Mouse (Mus musculus): ENCODE measurements around the gene Dnajc14. TPM values are rescaled to one million over a fixed set of nuclear protein-coding genes. Genes with fewer than 3 reads are reported as not detected.
A peak's percentile ranks its signal among the peaks of the same experiment; 100 is the strongest.
"Not testable (repeated sequence)": the region's sequence is repeated elsewhere in the genome, so short reads cannot be mapped to it uniquely, and the experiment has no call there.

The Dnajc14 gene
- polyA plus RNA-seq, 1 experiment from 2014 or later: 63.2 TPM

DNA sequence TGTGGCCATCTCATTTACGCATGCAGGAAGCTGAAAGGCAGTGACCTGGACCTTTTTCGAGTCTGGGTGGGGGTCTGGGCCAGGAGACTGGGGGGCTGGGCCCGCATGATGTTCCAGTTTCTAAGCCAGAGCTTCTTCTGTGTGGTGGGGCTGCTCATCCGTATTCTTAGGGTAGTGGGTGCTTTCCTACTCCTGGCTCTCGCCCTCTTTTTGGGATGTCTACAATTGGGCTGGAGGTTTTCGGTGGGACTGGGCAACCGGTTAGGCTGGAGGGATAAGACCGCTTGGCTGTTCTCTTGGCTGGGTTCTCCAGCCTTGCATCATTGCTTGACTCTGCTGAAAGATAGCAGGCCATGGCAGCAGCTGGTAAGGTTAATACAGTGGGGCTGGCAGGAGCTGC, 3.2 kb downstream of the Dnajc14 start:
- Histone ChIP-seq H3K27me3 (ENCODE audit: insufficient read depth, low read length) (no peaks in the 10 kb centered on the region), H3K9ac (replicated peaks; ENCODE audit: low read length) (peak overlapping the region; percentile 74), H3K4me3 (ENCODE audit: low read length) (peak overlapping the region; percentile 69), H3K36me3 (ENCODE audit: insufficient read depth, low read length) (peaks cover 25% of the 10 kb centered on the region), H3K27ac (ENCODE audit: low read length) (no peak overlapping the region), H3K9me3 (ENCODE audit: low read length) (no peaks in the 10 kb centered on the region), H3K4me2 (replicated peaks; ENCODE audit: low read depth, low read length) (peak overlapping the region; percentile 65), H3K4me1 (ENCODE audit: insufficient read depth, low read length) (peaks cover 52% of the 10 kb centered on the region)
- ATAC-seq (ENCODE audit: low FRiP score, low TSS enrichment): no peak
- 89% methylated on average over 8 of the region's 8 CpGs for whole genome bisulfite sequencing

DNA sequence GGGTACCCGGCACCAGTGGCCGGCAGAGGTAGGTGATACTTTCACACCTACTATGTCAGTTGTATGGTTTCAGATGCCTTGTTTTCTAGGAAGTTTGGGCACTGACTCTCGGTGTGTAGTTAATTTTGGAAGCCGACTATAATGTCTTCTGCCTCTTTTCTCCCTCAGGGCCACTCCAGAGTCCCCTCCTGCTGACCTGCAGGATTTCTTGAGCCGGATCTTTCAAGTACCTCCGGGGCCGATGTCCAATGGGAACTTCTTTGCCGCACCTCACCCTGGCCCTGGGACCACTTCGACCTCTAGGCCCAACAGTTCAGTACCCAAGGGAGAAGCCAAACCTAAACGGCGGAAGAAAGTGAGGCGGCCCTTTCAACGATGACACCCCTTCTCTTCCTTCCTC, 13.2 kb downstream of the Dnajc14 start, which contains the start of gene Sarnp:
TSS of gene Sarnp (plus strand) at position 301 of the 400 bp plus-strand sequence.
- no peak within 1 kb of the TSS for H3K4me3 ChIP-seq (ENCODE audit: low read length)
- H3K9ac ChIP-seq (replicated peaks; ENCODE audit: low read length): no peak within 1 kb of the TSS
- 88% methylated on average over 13 of the region's 13 CpGs for WGBS
- H3K36me3 ChIP-seq (ENCODE audit: insufficient read depth, low read length): peaks cover 49% of the 10 kb centered on the region
- H3K27ac ChIP-seq (ENCODE audit: low read length): no peak within 1 kb of the TSS
- H3K4me2 ChIP-seq (replicated peaks; ENCODE audit: low read depth, low read length): no peak within 1 kb of the TSS
- no peak for ATAC-seq (ENCODE audit: low FRiP score, low TSS enrichment)
- H3K9me3 ChIP-seq (ENCODE audit: low read length): no peaks in the 10 kb centered on the region
- no peaks in the 10 kb centered on the region for H3K27me3 ChIP-seq (ENCODE audit: insufficient read depth, low read length)
- H3K4me1 ChIP-seq (ENCODE audit: insufficient read depth, low read length): peaks cover 8% of the 10 kb centered on the region

DNA sequence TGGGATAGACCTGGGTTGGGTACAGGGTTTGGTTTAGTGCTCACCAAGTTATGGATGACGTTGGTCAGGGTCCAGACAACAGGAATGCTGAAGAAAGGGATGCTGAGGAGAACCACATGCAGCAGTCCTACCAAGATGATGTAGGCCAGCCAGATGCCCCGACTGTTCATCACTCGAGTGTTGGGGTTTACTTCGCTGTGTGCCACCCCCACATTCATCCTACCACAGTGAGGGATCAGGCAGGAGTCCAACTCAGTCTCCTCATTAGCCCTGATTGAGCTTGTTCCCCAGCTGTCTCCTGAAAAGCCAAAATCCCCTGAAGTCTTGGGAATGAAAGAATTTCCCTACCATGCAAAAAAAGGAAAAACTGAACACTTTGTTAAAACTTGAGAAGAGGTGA, 16.4 kb downstream of the Dnajc14 start:
- peaks cover 19% of the 10 kb centered on the region for H3K4me1 ChIP-seq (ENCODE audit: insufficient read depth, low read length)
- H3K27me3 ChIP-seq (ENCODE audit: insufficient read depth, low read length): no peaks in the 10 kb centered on the region
- no peak overlapping the region for H3K9ac ChIP-seq (replicated peaks; ENCODE audit: low read length)
- H3K27ac ChIP-seq (ENCODE audit: low read length): no peak overlapping the region
- WGBS: 88% methylated on average over 4 of the region's 4 CpGs
- no peak overlapping the region for H3K4me3 ChIP-seq (ENCODE audit: low read length)
- H3K36me3 ChIP-seq (ENCODE audit: insufficient read depth, low read length): peaks cover 39% of the 10 kb centered on the region
- no peak for ATAC-seq (ENCODE audit: low FRiP score, low TSS enrichment)
- no peak overlapping the region for H3K4me2 ChIP-seq (replicated peaks; ENCODE audit: low read depth, low read length)
- no peaks in the 10 kb centered on the region for H3K9me3 ChIP-seq (ENCODE audit: low read length)

- Histone ChIP-seq H3K4me1 (ENCODE audit: insufficient read depth, low read length) (peaks cover 19% of the 10 kb centered on the region), H3K4me3 (ENCODE audit: low read length) (peak within 1 kb of the TSS; percentile 85), H3K9me3 (ENCODE audit: low read length) (no peaks in the 10 kb centered on the region), H3K4me2 (replicated peaks; ENCODE audit: low read depth, low read length) (peak within 1 kb of the TSS; percentile 94), H3K9ac (replicated peaks; ENCODE audit: low read length) (peak within 1 kb of the TSS; percentile 86), H3K27ac (ENCODE audit: low read length) (peak within 1 kb of the TSS; percentile 44; the same call in 1 of the 2 replicates), H3K27me3 (ENCODE audit: insufficient read depth, low read length) (no peaks in the 10 kb centered on the region), H3K36me3 (ENCODE audit: insufficient read depth, low read length) (peaks cover 29% of the 10 kb centered on the region)
- under 1% methylated on average over 46 of the region's 46 CpGs for WGBS
- peak; percentile 100 for ATAC-seq (ENCODE audit: low FRiP score, low TSS enrichment)
Observed at GRCm38 (mm10) chr10:128821358-128822056, 17.6 kb downstream of the Dnajc14 start, which contains the start of gene Ormdl2. Gene Ormdl2 (minus strand): TSS chr10:128821645.

DNA sequence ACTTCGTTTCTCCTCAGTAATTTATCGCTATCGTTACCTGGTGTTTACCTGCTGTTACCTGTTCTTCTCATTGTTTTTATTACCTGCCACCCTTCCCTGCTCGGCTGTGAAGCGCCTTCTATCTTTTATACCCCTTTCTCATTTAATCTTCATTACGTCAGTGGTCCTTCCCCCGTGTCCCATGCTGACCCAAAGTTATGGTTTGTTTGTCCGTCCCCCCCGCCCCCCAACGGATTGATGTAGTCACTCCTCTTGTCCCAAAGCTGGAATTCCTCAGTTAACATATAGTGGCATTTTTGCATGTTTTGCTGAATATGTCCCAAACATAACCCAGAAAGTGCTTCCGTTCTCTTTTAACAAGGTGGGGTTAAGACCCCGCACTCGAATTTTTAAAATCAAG, 18.3 kb downstream of the Dnajc14 start:
- peak overlapping the region; percentile 94 for H3K4me2 ChIP-seq (replicated peaks; ENCODE audit: low read depth, low read length)
- peak overlapping the region; percentile 86 for H3K9ac ChIP-seq (replicated peaks; ENCODE audit: low read length)
- no peaks in the 10 kb centered on the region for H3K9me3 ChIP-seq (ENCODE audit: low read length)
- H3K27me3 ChIP-seq (ENCODE audit: insufficient read depth, low read length): no peaks in the 10 kb centered on the region
- peaks cover 23% of the 10 kb centered on the region for H3K36me3 ChIP-seq (ENCODE audit: insufficient read depth, low read length)
- peaks cover 19% of the 10 kb centered on the region for H3K4me1 ChIP-seq (ENCODE audit: insufficient read depth, low read length)
- H3K27ac ChIP-seq (ENCODE audit: low read length): peak overlapping the region; percentile 44; the same call in 1 of the 2 replicates
- peak overlapping the region; percentile 85 for H3K4me3 ChIP-seq (ENCODE audit: low read length)
- ATAC-seq (ENCODE audit: low FRiP score, low TSS enrichment): peak; percentile 5; the same call in 1 of the 2 replicates
- 2% methylated on average over 13 of the region's 13 CpGs for WGBS

- not testable (repeated sequence) for ATAC-seq (ENCODE audit: low FRiP score, low TSS enrichment); H3K27ac ChIP-seq (ENCODE audit: low read length); H3K27me3 ChIP-seq (ENCODE audit: insufficient read depth, low read length); H3K9me3 ChIP-seq (ENCODE audit: low read length); H3K9ac ChIP-seq (replicated peaks; ENCODE audit: low read length)
- H3K4me3 ChIP-seq (ENCODE audit: low read length): peak overlapping the region; percentile 85
- WGBS: 79% methylated on average over 4 of the region's 4 CpGs
- peaks cover 19% of the 10 kb centered on the region; the same call in 1 of the 2 replicates for H3K36me3 ChIP-seq (ENCODE audit: insufficient read depth, low read length)
- H3K4me1 ChIP-seq (ENCODE audit: insufficient read depth, low read length): peaks cover 19% of the 10 kb centered on the region
- H3K4me2 ChIP-seq (replicated peaks; ENCODE audit: low read depth, low read length): peak overlapping the region; percentile 94
Observed at GRCm38 (mm10) chr10:128823087-128823486, 19.2 kb downstream of the Dnajc14 start.

DNA sequence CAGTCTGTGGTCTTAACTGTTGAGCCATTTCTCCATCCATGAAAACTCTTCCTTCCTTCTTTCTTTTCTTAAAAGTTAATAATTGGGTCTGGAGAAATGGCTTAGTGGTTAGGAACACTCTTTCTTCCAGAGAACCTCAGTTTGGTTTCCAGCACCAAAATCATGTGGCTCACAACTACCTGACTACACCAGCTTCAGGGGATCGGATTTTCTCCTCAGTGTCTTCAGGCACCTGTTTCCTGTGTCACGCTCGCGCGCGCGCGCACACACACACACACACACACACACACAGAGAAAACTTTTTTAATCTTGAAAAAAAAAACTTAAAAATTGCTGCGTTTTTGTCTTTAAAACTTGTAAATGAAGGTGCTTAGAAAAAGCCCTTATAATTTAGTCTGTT, 20.0 kb downstream of the Dnajc14 start:
- peaks cover 19% of the 10 kb centered on the region for H3K4me1 ChIP-seq (ENCODE audit: insufficient read depth, low read length)
- no peaks in the 10 kb centered on the region for H3K27me3 ChIP-seq (ENCODE audit: insufficient read depth, low read length)
- H3K9me3 ChIP-seq (ENCODE audit: low read length): no peaks in the 10 kb centered on the region
- H3K9ac ChIP-seq (replicated peaks; ENCODE audit: low read length): no peak overlapping the region
- no peak overlapping the region for H3K4me3 ChIP-seq (ENCODE audit: low read length)
- 93% methylated on average over 9 of the region's 9 CpGs for WGBS
- no peak overlapping the region for H3K4me2 ChIP-seq (replicated peaks; ENCODE audit: low read depth, low read length)
- ATAC-seq (ENCODE audit: low FRiP score, low TSS enrichment): no peak
- H3K27ac ChIP-seq (ENCODE audit: low read length): no peak overlapping the region
- H3K36me3 ChIP-seq (ENCODE audit: insufficient read depth, low read length): peaks cover 14% of the 10 kb centered on the region; the same call in 1 of the 2 replicates

GRCm38 (mm10) chr10:128837400-128837799, 33.5 kb downstream of the Dnajc14 start:
- H3K9ac ChIP-seq (replicated peaks; ENCODE audit: low read length): no peak overlapping the region
- H3K4me3 ChIP-seq (ENCODE audit: low read length): no peak overlapping the region
- no peaks in the 10 kb centered on the region for H3K27me3 ChIP-seq (ENCODE audit: insufficient read depth, low read length)
- no peak for ATAC-seq (ENCODE audit: low FRiP score, low TSS enrichment)
- no peaks in the 10 kb centered on the region for H3K4me1 ChIP-seq (ENCODE audit: insufficient read depth, low read length)
- H3K27ac ChIP-seq (ENCODE audit: low read length): no peak overlapping the region
- 0 out of 2 replicates have a peak, but pooled peaks cover 2% of the 10 kb centered on the region for H3K9me3 ChIP-seq (ENCODE audit: low read length)
- H3K4me2 ChIP-seq (replicated peaks; ENCODE audit: low read depth, low read length): no peak overlapping the region
- H3K36me3 ChIP-seq (ENCODE audit: insufficient read depth, low read length): peaks cover 48% of the 10 kb centered on the region

- H3K36me3 ChIP-seq (ENCODE audit: insufficient read depth, low read length): peaks cover 44% of the 10 kb centered on the region
- no peaks in the 10 kb centered on the region for H3K9me3 ChIP-seq (ENCODE audit: low read length)
- no peak overlapping the region for H3K27ac ChIP-seq (ENCODE audit: low read length)
- no peaks in the 10 kb centered on the region for H3K27me3 ChIP-seq (ENCODE audit: insufficient read depth, low read length)
- H3K4me2 ChIP-seq (replicated peaks; ENCODE audit: low read depth, low read length): no peak overlapping the region
- no peaks in the 10 kb centered on the region for H3K4me1 ChIP-seq (ENCODE audit: insufficient read depth, low read length)
- no peak overlapping the region for H3K9ac ChIP-seq (replicated peaks; ENCODE audit: low read length)
- H3K4me3 ChIP-seq (ENCODE audit: low read length): no peak overlapping the region
- ATAC-seq (ENCODE audit: low FRiP score, low TSS enrichment): no peak
Observed at GRCm38 (mm10) chr10:128839434-128839833, 35.6 kb downstream of the Dnajc14 start.

GRCm38 (mm10) chr10:128840612-128841011, 36.8 kb downstream of the Dnajc14 start:
- H3K4me3 ChIP-seq (ENCODE audit: low read length): no peak overlapping the region
- no peak for ATAC-seq (ENCODE audit: low FRiP score, low TSS enrichment)
- 0 out of 2 replicates have a peak, but pooled peaks cover under 1% of the 10 kb centered on the region for H3K4me1 ChIP-seq (ENCODE audit: insufficient read depth, low read length)
- no peaks in the 10 kb centered on the region for H3K9me3 ChIP-seq (ENCODE audit: low read length)
- no peak overlapping the region for H3K4me2 ChIP-seq (replicated peaks; ENCODE audit: low read depth, low read length)
- H3K27me3 ChIP-seq (ENCODE audit: insufficient read depth, low read length): no peaks in the 10 kb centered on the region
- H3K27ac ChIP-seq (ENCODE audit: low read length): no peak overlapping the region
- no peak overlapping the region for H3K9ac ChIP-seq (replicated peaks; ENCODE audit: low read length)
- H3K36me3 ChIP-seq (ENCODE audit: insufficient read depth, low read length): peaks cover 45% of the 10 kb centered on the region

Data from kidney, embryonic 16.5 days (tissue).